17 mouse cellular contexts compared by ENCODE assay signal in genomic region chrX:38364621-38365020, GRCm38 (mm10). TPM values are rescaled to one million over a fixed set of nuclear protein-coding genes. Genes with fewer than 3 reads are reported as not detected.
DNase-seq lines count a peak whose midpoint lies in the region; TF ChIP-seq lines count a peak whose summit lies in the region.
"Not testable (repeated sequence)": the region's sequence is repeated elsewhere in the genome, so short reads cannot be mapped to it uniquely, and the experiment has no call there.
"Had no signal": no experiment of that assay in that cellular context is flagged by ENCODE, and none has a peak within 500 bp of the region (broad histone marks: within the 10 kb centered on the region; RNA-seq: fewer than 3 reads in every experiment).

No protein-coding gene starts in this region.

- not testable (repeated sequence) for TF ChIP-seq POLR2A in liver, adult 2 months (IDR thresholded peaks at IDR 0.05; ENCODE audit: extremely low read depth, insufficient read depth, low read length)

- 0 out of 2 replicates have a peak overlapping the region, but pooled peaks have one; percentile 24 for H3K27ac ChIP-seq in brown adipose tissue, adult 24 weeks (replicated peaks; ENCODE audit: low read depth, low read length)
- not testable (repeated sequence) for H3K27ac ChIP-seq in liver, adult 2 months (replicated peaks; ENCODE audit: insufficient read depth, low read depth, low read length)

- H3K4me3 ChIP-seq in brown adipose tissue, adult 24 weeks (ENCODE audit: insufficient read depth, low read depth, low read length); liver, adult 2 months (ENCODE audit: insufficient read depth, low read depth, low read length): not testable (repeated sequence)

- not testable (repeated sequence) for H3K36me3 ChIP-seq in liver, adult 2 months (ENCODE audit: control insufficient read depth, insufficient read depth, low read length)

- not testable (repeated sequence) for H3K4me1 ChIP-seq in brown adipose tissue, adult 24 weeks (ENCODE audit: control insufficient read depth, insufficient read depth, insufficient read length, low read length); liver, adult 2 months (ENCODE audit: control insufficient read depth, insufficient read depth, low read length)

- not testable (repeated sequence) for H3K27me3 ChIP-seq in liver, adult 2 months (ENCODE audit: control insufficient read depth, insufficient read depth, low read length)

- DNase-seq in ES-CJ7 (ENCODE audit: low read depth, low spot score) (peak; percentile 3), R1 (ENCODE audit: low read depth, low spot score) (peak; percentile 13)
- peak; percentile 20 for DNase-seq in kidney, adult 11 months
- DNase-seq in liver, adult 2 months (ENCODE audit: extremely low read depth, low read depth, low spot score), result peak; percentile 12
- peak; percentile 34 for DNase-seq in lung, postnatal 25 days (ENCODE audit: low spot score)

- WGBS in liver, adult 2 months, result 59% methylated on average over 1 of the region's 1 CpGs

- not testable (repeated sequence) for H3K79me2 ChIP-seq in liver, adult 2 months (ENCODE audit: control insufficient read depth, insufficient read depth, low read length)

- TF ChIP-seq CTCF in liver, adult 2 months (IDR thresholded peaks at IDR 0.05; ENCODE audit: low read depth, low read length), result not testable (repeated sequence)

- H3K9ac ChIP-seq in liver, adult 2 months (ENCODE audit: low read depth, low read length), result not testable (repeated sequence)

RNA-seq across cellular contexts. Expression of gene Atp1b4, which starts 48.6 kb away (rescaled TPM):
- not detected in 2 replicates for polyA plus RNA-seq in brown adipose tissue, adult 24 weeks (2012; ENCODE audit: insufficient read depth, insufficient read length, missing spikeins)
- not detected in 2 replicates for total RNA-seq in liver, adult 2 months (2014; rRNA removed)
- not detected in 2 replicates for polyA plus RNA-seq in liver, adult 2 months (2012; rRNA removed)
- total RNA-seq: CH12.LX; ES-E14; heart, adult 18-20 months; heart, postnatal 36 days had no signal
- polyA plus RNA-seq: forebrain, embryonic 12.5 days; forebrain, embryonic 16.5 days; frontal cortex, adult 2 months; heart, embryonic 12.5 days; hindbrain, embryonic 11.5 days; hindbrain, embryonic 15.5 days; Patski had no signal
